Mouse (Mus musculus): ENCODE measurements around the gene Rgma. TPM values are rescaled to one million over a fixed set of nuclear protein-coding genes. Genes with fewer than 3 reads are reported as not detected.

Rgma gene
- polyA plus RNA-seq, 1 experiment from 2014 or later, result 52.5 TPM

GRCm38 (mm10) chr7:73451594-73451993 lies 76.3 kb downstream of the Rgma start:
- H3K9ac ChIP-seq (ENCODE audit: low read depth, low read length), result no peak overlapping the region
- no peaks in the 10 kb centered on the region for H3K27me3 ChIP-seq (ENCODE audit: control insufficient read depth, insufficient read depth, low read length)
- H3K36me3 ChIP-seq (ENCODE audit: control insufficient read depth, insufficient read depth, low read length), result peaks cover 26% of the 10 kb centered on the region
- H3K4me2 ChIP-seq (replicated peaks; ENCODE audit: low read depth, low read length), result no peak overlapping the region
- no peak for ATAC-seq (ENCODE audit: low FRiP score)
- no peaks in the 10 kb centered on the region for H3K4me1 ChIP-seq (replicated peaks; ENCODE audit: control insufficient read depth, insufficient read depth, low read length)
- H3K27ac ChIP-seq (ENCODE audit: low read depth, low read length), result no peak overlapping the region
- no peak for DNase-seq (ENCODE audit: low spot score)
- H3K4me3 ChIP-seq (ENCODE audit: low read depth, low read length), result no peak overlapping the region
- WGBS, result 95% methylated on average over 4 of the region's 4 CpGs
- no peaks in the 10 kb centered on the region for H3K9me3 ChIP-seq (ENCODE audit: control insufficient read depth, low read length)

- Histone ChIP-seq H3K4me2 (replicated peaks; ENCODE audit: low read depth, low read length) (no peak overlapping the region), H3K27ac (ENCODE audit: low read depth, low read length) (no peak overlapping the region), H3K4me3 (ENCODE audit: low read depth, low read length) (no peak overlapping the region), H3K36me3 (ENCODE audit: control insufficient read depth, insufficient read depth, low read length) (peaks cover 26% of the 10 kb centered on the region), H3K4me1 (replicated peaks; ENCODE audit: control insufficient read depth, insufficient read depth, low read length) (no peaks in the 10 kb centered on the region), H3K9me3 (ENCODE audit: control insufficient read depth, low read length) (no peaks in the 10 kb centered on the region), H3K9ac (ENCODE audit: low read depth, low read length) (no peak overlapping the region), H3K27me3 (ENCODE audit: control insufficient read depth, insufficient read depth, low read length) (no peaks in the 10 kb centered on the region)
- WGBS, result 96% methylated on average over 3 of the region's 3 CpGs
- DNase-seq (ENCODE audit: low spot score), result no peak
- no peak for ATAC-seq (ENCODE audit: low FRiP score)
Measured at GRCm38 (mm10) chr7:73452187-73452808, 77.0 kb downstream of the Rgma start.

- Histone ChIP-seq H3K9ac (ENCODE audit: low read depth, low read length) (no peak overlapping the region), H3K4me2 (replicated peaks; ENCODE audit: low read depth, low read length) (no peak overlapping the region), H3K36me3 (ENCODE audit: control insufficient read depth, insufficient read depth, low read length) (peaks cover 23% of the 10 kb centered on the region), H3K27ac (ENCODE audit: low read depth, low read length) (no peak overlapping the region), H3K27me3 (ENCODE audit: control insufficient read depth, insufficient read depth, low read length) (no peaks in the 10 kb centered on the region), H3K9me3 (ENCODE audit: control insufficient read depth, low read length) (no peaks in the 10 kb centered on the region), H3K4me1 (replicated peaks; ENCODE audit: control insufficient read depth, insufficient read depth, low read length) (no peaks in the 10 kb centered on the region), H3K4me3 (ENCODE audit: low read depth, low read length) (no peak overlapping the region)
- no peak for ATAC-seq (ENCODE audit: low FRiP score)
- DNase-seq (ENCODE audit: low spot score), result no peak
- 92% methylated on average over 12 of the region's 12 CpGs for WGBS
Measured at GRCm38 (mm10) chr7:73454113-73454512, 78.8 kb downstream of the Rgma start.

GRCm38 (mm10) chr7:73463546-73463945 lies 88.2 kb downstream of the Rgma start:
- Histone ChIP-seq H3K9me3 (ENCODE audit: control insufficient read depth, low read length) (no peaks in the 10 kb centered on the region), H3K4me2 (replicated peaks; ENCODE audit: low read depth, low read length) (no peak overlapping the region), H3K4me3 (ENCODE audit: low read depth, low read length) (no peak overlapping the region), H3K27me3 (ENCODE audit: control insufficient read depth, insufficient read depth, low read length) (no peaks in the 10 kb centered on the region), H3K4me1 (replicated peaks; ENCODE audit: control insufficient read depth, insufficient read depth, low read length) (no peaks in the 10 kb centered on the region), H3K36me3 (ENCODE audit: control insufficient read depth, insufficient read depth, low read length) (peaks cover 35% of the 10 kb centered on the region), H3K27ac (ENCODE audit: low read depth, low read length) (no peak overlapping the region), H3K9ac (ENCODE audit: low read depth, low read length) (no peak overlapping the region)
- ATAC-seq (ENCODE audit: low FRiP score), result no peak
- no peak for DNase-seq (ENCODE audit: low spot score)
- 94% methylated on average over 2 of the region's 2 CpGs for WGBS

- H3K4me1 ChIP-seq (replicated peaks; ENCODE audit: control insufficient read depth, insufficient read depth, low read length), result no peaks in the 10 kb centered on the region
- no peak overlapping the region for H3K9ac ChIP-seq (ENCODE audit: low read depth, low read length)
- no peaks in the 10 kb centered on the region for H3K27me3 ChIP-seq (ENCODE audit: control insufficient read depth, insufficient read depth, low read length)
- no peak overlapping the region for H3K4me3 ChIP-seq (ENCODE audit: low read depth, low read length)
- ATAC-seq (ENCODE audit: low FRiP score), result no peak
- no peak for DNase-seq (ENCODE audit: low spot score)
- no peak overlapping the region for H3K27ac ChIP-seq (ENCODE audit: low read depth, low read length)
- WGBS, result 96% methylated on average over 3 of the region's 3 CpGs
- H3K4me2 ChIP-seq (replicated peaks; ENCODE audit: low read depth, low read length), result no peak overlapping the region
- H3K36me3 ChIP-seq (ENCODE audit: control insufficient read depth, insufficient read depth, low read length), result peaks cover 28% of the 10 kb centered on the region
- no peaks in the 10 kb centered on the region for H3K9me3 ChIP-seq (ENCODE audit: control insufficient read depth, low read length)
Measured at GRCm38 (mm10) chr7:73467741-73468140, 92.4 kb downstream of the Rgma start.

Other genes with a start within 250 kb of the Rgma start
- 45.4 and 64.4 TPM in 2 replicates for gene Chd2, start 166.3 kb downstream of the Rgma start, polyA plus RNA-seq (2014; fragmentation: Nextera tagmentation; extraction: Ambion mirVana)